Mouse (Mus musculus): ENCODE measurements at regions not wholly inside any gene's neighbourhood (a gene's known extent, or its start where the extent isn't known, plus 50 kb on each side); places are given as distances from the start of the nearest gene placed in this dataset.
A peak's percentile ranks its signal among the peaks of the same experiment; 100 is the strongest.

GRCm38 (mm10) chr14:48942882-48943281 lies 123.0 kb upstream of the Ap5m1 start:
- H3K4me3 ChIP-seq = no peak overlapping the region
- H3K27me3 ChIP-seq (ENCODE audit: poor library complexity, severe bottlenecking) = peaks cover 10% of the 10 kb centered on the region; the same call in 1 of the 2 replicates
- no peak for DNase-seq (ENCODE audit: extremely low spot score, low spot score)
- no peaks in the 10 kb centered on the region for H3K36me3 ChIP-seq (replicated peaks)
- WGBS = 55% methylated on average over 10 of the region's 10 CpGs
- H3K9me3 ChIP-seq = no peaks in the 10 kb centered on the region
- no peak overlapping the region for H3K27ac ChIP-seq
- H3K4me1 ChIP-seq = peaks cover 4% of the 10 kb centered on the region; the same call in 1 of the 2 replicates

GRCm38 (mm10) chr14:48930886-48931285 lies 135.0 kb upstream of the Ap5m1 start:
- no peaks in the 10 kb centered on the region for H3K36me3 ChIP-seq (replicated peaks)

GRCm38 (mm10) chr14:48925870-48926269 lies 140.0 kb upstream of the Ap5m1 start:
- H3K27me3 ChIP-seq (ENCODE audit: poor library complexity, severe bottlenecking) = no peaks in the 10 kb centered on the region
- H3K36me3 ChIP-seq (replicated peaks) = no peaks in the 10 kb centered on the region
- no peak for DNase-seq (ENCODE audit: extremely low spot score, low spot score)
- H3K27ac ChIP-seq = no peak overlapping the region
- H3K9me3 ChIP-seq = no peaks in the 10 kb centered on the region; the same call in 1 of the 2 replicates
- 79% methylated on average over 1 of the region's 1 CpGs for WGBS
- H3K4me3 ChIP-seq = no peak overlapping the region
- H3K4me1 ChIP-seq = no peaks in the 10 kb centered on the region

More at GRCm38 (mm10) chr14:48930886-48931285, 135.0 kb upstream of the Ap5m1 start:
- Histone ChIP-seq H3K9me3 (no peaks in the 10 kb centered on the region; the same call in 1 of the 2 replicates), H3K4me1 (no peaks in the 10 kb centered on the region), H3K27me3 (ENCODE audit: poor library complexity, severe bottlenecking) (no peaks in the 10 kb centered on the region), H3K27ac (no peak overlapping the region), H3K4me3 (no peak overlapping the region)
- no peak for DNase-seq (ENCODE audit: extremely low spot score, low spot score)
- WGBS = 91% methylated on average over 9 of the region's 9 CpGs

- 91% methylated on average over 13 of the region's 13 CpGs for WGBS
- Histone ChIP-seq H3K4me1 (peaks cover 27% of the 10 kb centered on the region), H3K27ac (no peak overlapping the region), H3K36me3 (replicated peaks) (no peaks in the 10 kb centered on the region), H3K27me3 (ENCODE audit: poor library complexity, severe bottlenecking) (peaks cover 16% of the 10 kb centered on the region; the same call in 1 of the 2 replicates), H3K9me3 (no peaks in the 10 kb centered on the region), H3K4me3 (no peak overlapping the region)
- DNase-seq (ENCODE audit: extremely low spot score, low spot score) = no peak
Measured at GRCm38 (mm10) chr14:48909420-48909819, 156.5 kb upstream of the Ap5m1 start.

GRCm38 (mm10) chr14:48907991-48908698 lies 157.8 kb upstream of the Ap5m1 start:
- WGBS = 56% methylated on average over 14 of the region's 14 CpGs
- no peak for DNase-seq (ENCODE audit: extremely low spot score, low spot score)
- no peaks in the 10 kb centered on the region for H3K36me3 ChIP-seq (replicated peaks)
- no peak overlapping the region for H3K27ac ChIP-seq
- H3K27me3 ChIP-seq (ENCODE audit: poor library complexity, severe bottlenecking) = peaks cover 16% of the 10 kb centered on the region; the same call in 1 of the 2 replicates
- no peaks in the 10 kb centered on the region for H3K9me3 ChIP-seq
- peaks cover 32% of the 10 kb centered on the region for H3K4me1 ChIP-seq
- H3K4me3 ChIP-seq = no peak overlapping the region

GRCm38 (mm10) chr14:48907403-48907973 lies 158.4 kb upstream of the Ap5m1 start:
- Histone ChIP-seq H3K27me3 (ENCODE audit: poor library complexity, severe bottlenecking) (peaks cover 16% of the 10 kb centered on the region; the same call in 1 of the 2 replicates), H3K4me3 (no peak overlapping the region), H3K4me1 (peaks cover 32% of the 10 kb centered on the region), H3K27ac (no peak overlapping the region), H3K36me3 (replicated peaks) (no peaks in the 10 kb centered on the region), H3K9me3 (no peaks in the 10 kb centered on the region)
- no peak for DNase-seq (ENCODE audit: extremely low spot score, low spot score)
- 76% methylated on average over 6 of the region's 6 CpGs for WGBS

- WGBS = 92% methylated on average over 1 of the region's 1 CpGs
Measured at GRCm38 (mm10) chr14:48906956-48907355, 158.9 kb upstream of the Ap5m1 start.

GRCm38 (mm10) chr14:48904576-48904975 lies 161.3 kb upstream of the Ap5m1 start:
- DNase-seq (ENCODE audit: extremely low spot score, low spot score) = no peak
- Histone ChIP-seq H3K4me1 (peaks cover 44% of the 10 kb centered on the region), H3K27me3 (ENCODE audit: poor library complexity, severe bottlenecking) (peaks cover 16% of the 10 kb centered on the region; the same call in 1 of the 2 replicates), H3K9me3 (no peaks in the 10 kb centered on the region), H3K36me3 (replicated peaks) (no peaks in the 10 kb centered on the region), H3K4me3 (no peak overlapping the region), H3K27ac (no peak overlapping the region)
- 93% methylated on average over 1 of the region's 1 CpGs for whole genome bisulfite sequencing

More at GRCm38 (mm10) chr14:48906956-48907355, 158.9 kb upstream of the Ap5m1 start:
- Histone ChIP-seq H3K4me1 (peaks cover 32% of the 10 kb centered on the region), H3K4me3 (no peak overlapping the region), H3K36me3 (replicated peaks) (no peaks in the 10 kb centered on the region), H3K27me3 (ENCODE audit: poor library complexity, severe bottlenecking) (peaks cover 16% of the 10 kb centered on the region; the same call in 1 of the 2 replicates), H3K27ac (no peak overlapping the region), H3K9me3 (no peaks in the 10 kb centered on the region)
- no peak for DNase-seq (ENCODE audit: extremely low spot score, low spot score)

- Histone ChIP-seq H3K9me3 (no peaks in the 10 kb centered on the region), H3K27me3 (ENCODE audit: poor library complexity, severe bottlenecking) (peaks cover 9% of the 10 kb centered on the region; the same call in 1 of the 2 replicates), H3K4me1 (peaks cover 34% of the 10 kb centered on the region), H3K27ac (no peak overlapping the region), H3K4me3 (no peak overlapping the region), H3K36me3 (replicated peaks) (no peaks in the 10 kb centered on the region)
- no peak for DNase-seq (ENCODE audit: extremely low spot score, low spot score)
- WGBS = 43% methylated on average over 5 of the region's 5 CpGs
Measured at GRCm38 (mm10) chr14:48903526-48903925, 162.4 kb upstream of the Ap5m1 start.

- Histone ChIP-seq H3K9me3 (peaks cover 3% of the 10 kb centered on the region; the same call in 1 of the 2 replicates), H3K36me3 (replicated peaks) (no peaks in the 10 kb centered on the region), H3K4me3 (no peak overlapping the region), H3K27ac (no peak overlapping the region), H3K27me3 (ENCODE audit: poor library complexity, severe bottlenecking) (peaks cover 22% of the 10 kb centered on the region), H3K4me1 (peaks cover 24% of the 10 kb centered on the region)
- DNase-seq (ENCODE audit: extremely low spot score, low spot score) = no peak
- 94% methylated on average over 1 of the region's 1 CpGs for WGBS
Measured at GRCm38 (mm10) chr14:48900201-48900600, 165.7 kb upstream of the Ap5m1 start.

- DNase-seq (ENCODE audit: extremely low spot score, low spot score) = no peak
- no peak overlapping the region for H3K27ac ChIP-seq
- H3K4me1 ChIP-seq = peaks cover 42% of the 10 kb centered on the region
- H3K9me3 ChIP-seq = peaks cover 3% of the 10 kb centered on the region; the same call in 1 of the 2 replicates
- peaks cover 50% of the 10 kb centered on the region for H3K27me3 ChIP-seq (ENCODE audit: poor library complexity, severe bottlenecking)
- H3K36me3 ChIP-seq (replicated peaks) = no peaks in the 10 kb centered on the region
- no peak overlapping the region for H3K4me3 ChIP-seq
- 87% methylated on average over 5 of the region's 5 CpGs for WGBS
Measured at GRCm38 (mm10) chr14:48897140-48897539, 168.8 kb upstream of the Ap5m1 start.

GRCm38 (mm10) chr14:48896235-48896634 lies 169.7 kb upstream of the Ap5m1 start:
- peaks cover 3% of the 10 kb centered on the region; the same call in 1 of the 2 replicates for H3K9me3 ChIP-seq
- H3K4me1 ChIP-seq = peaks cover 45% of the 10 kb centered on the region
- H3K4me3 ChIP-seq = no peak overlapping the region
- no peak overlapping the region for H3K27ac ChIP-seq
- no peak for DNase-seq (ENCODE audit: extremely low spot score, low spot score)
- H3K27me3 ChIP-seq (ENCODE audit: poor library complexity, severe bottlenecking) = peaks cover 54% of the 10 kb centered on the region
- H3K36me3 ChIP-seq (replicated peaks) = no peaks in the 10 kb centered on the region
- 92% methylated on average over 7 of the region's 7 CpGs for WGBS

- no peaks in the 10 kb centered on the region for H3K36me3 ChIP-seq (replicated peaks)
- peaks cover 92% of the 10 kb centered on the region for H3K27me3 ChIP-seq (ENCODE audit: poor library complexity, severe bottlenecking)
- H3K9me3 ChIP-seq = no peaks in the 10 kb centered on the region
- no peak for DNase-seq (ENCODE audit: extremely low spot score, low spot score)
- WGBS = 78% methylated on average over 9 of the region's 9 CpGs
- H3K27ac ChIP-seq = peak overlapping the region; percentile 62; the same call in 1 of the 2 replicates
- no peak overlapping the region for H3K4me3 ChIP-seq
- H3K4me1 ChIP-seq = peaks cover 48% of the 10 kb centered on the region
Measured at GRCm38 (mm10) chr14:48891216-48891615, 174.7 kb upstream of the Ap5m1 start.

Measured in forebrain, embryonic 10.5 days (tissue).